Mouse (Mus musculus) adrenal gland, postnatal 36 days (tissue): ENCODE data around the gene Map2k5. TPM values are rescaled to one million over a fixed set of nuclear protein-coding genes. Genes with fewer than 3 reads are reported as not detected.
A peak's percentile ranks its signal among the peaks of the same experiment; 100 is the strongest.

ENCODE experiments used
- DNase-seq, 2 experiments: peaks; one replicate each; pipeline ENCODE4 v3.0.0; 2021; ENCODE audit warnings: mixed read lengths in 1 of 2
- total RNA-seq, 2 experiments: library from RNA; stranded (reverse); gene quantifications; 2 replicates each; pipeline ENCODE4 v1.2.3; 2021

Gene Map2k5
- total RNA-seq, 2 experiments from 2014 or later, result 21.2 to 38.2 TPM

DNA sequence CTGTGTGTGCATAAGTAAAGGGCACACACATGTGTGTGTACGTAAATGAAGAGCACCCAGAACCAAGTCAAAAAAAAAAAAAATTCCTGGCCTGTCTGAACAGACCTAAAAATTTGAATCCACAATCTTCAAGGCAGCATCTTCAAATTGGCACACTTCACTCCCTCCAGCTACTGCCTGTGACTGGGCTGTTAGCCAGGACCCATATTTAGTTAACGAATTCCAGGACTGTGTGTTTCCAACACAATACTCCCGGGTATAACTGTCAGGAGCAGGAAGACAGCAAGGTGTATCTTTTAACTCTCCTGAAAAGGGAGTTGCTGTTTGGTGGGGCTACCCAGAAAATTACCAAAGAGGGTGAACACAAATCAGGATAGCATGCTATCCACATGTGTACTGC is 118.9 kb downstream of the Map2k5 start:
- DNase-seq, result no peak

DNA sequence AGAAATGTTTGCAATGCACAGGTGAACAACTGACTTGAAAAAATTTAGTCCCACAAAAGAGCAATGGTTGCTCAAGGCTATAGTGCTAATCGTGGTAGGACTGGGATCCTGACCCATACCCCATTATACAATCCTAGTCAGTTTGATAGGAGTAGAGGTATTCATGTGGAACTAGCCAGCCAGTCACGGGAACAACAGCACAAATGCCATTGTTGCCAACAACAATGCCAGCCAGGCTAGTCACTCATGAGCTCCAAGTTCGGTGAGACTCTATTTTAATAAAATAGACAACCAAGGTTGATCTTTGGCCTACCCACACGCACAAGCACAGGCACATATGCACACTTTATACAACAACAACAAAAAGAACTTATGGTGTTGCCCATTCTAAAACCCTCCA is 120.0 kb downstream of the Map2k5 start:
- DNase-seq, result no peak

DNA sequence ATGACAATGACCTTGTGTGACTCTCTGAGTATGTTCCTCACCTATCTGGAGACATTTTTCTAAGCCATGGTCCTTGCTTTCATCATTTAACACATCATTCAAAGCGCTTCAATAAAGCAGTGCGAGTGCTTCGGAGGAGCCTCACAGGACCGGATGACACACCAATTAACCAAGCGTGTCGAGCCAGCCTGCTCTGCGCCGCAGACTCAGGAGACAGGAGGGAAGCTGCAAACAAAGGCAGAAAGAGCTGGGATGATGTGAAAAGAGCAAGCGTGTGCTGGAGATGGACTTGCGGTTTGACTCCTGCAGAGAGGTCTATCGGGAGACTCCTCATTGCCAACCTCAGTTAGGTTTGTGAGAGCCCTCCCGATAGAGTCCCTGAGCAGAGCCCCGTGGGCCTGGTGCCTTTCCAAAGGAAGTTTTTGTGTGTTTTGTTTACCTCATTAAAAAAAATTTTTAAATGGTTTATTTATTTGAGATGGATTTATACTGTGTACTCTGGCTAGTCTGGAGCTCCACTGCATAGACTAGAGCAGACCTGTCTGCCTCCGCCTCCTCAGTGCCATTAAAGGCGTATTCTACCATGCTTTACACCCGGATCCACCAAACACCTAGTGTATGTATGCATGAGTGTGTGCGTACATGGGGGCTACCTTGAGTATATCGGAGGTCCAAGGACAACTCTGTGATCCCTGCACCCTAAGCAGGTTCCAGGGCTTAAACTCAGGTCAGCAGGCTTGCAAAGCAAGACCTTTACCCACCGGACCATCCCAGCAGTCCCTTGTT is 126.7 kb downstream of the Map2k5 start:
- no peak for DNase-seq

DNA sequence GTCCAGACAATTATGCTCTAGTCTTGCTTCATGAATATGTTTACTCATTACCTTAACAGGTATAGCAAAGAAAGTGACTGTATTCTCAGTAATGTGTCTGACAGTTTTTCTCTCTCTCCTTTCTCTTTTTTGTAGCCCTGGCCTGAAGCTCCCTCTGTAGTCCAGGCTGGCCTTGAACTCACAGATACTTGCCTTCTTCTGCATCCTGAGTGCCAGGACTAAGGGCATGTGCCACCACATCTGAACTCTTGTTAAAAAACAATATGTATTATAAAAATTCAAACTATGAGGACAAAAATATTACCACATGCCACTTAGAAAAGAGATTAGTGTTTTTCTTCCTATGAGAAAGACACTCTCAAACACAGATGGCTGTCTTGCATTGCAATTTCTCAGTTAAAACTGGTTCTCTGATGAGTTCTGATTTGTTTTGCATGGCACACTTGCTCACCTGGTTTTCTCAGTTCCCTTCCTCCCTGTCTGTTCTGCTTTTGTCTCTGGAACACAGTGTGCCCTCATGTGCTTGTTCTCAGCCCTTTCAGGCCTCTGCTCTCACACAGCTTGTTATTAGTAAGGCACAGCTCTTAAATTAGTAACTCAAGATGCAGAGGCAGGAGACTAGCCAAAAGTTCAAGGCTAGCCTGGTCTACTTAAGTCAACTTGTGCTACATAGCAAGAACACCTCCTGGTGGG is 129.5 kb downstream of the Map2k5 start:
- no peak for DNase-seq

DNA sequence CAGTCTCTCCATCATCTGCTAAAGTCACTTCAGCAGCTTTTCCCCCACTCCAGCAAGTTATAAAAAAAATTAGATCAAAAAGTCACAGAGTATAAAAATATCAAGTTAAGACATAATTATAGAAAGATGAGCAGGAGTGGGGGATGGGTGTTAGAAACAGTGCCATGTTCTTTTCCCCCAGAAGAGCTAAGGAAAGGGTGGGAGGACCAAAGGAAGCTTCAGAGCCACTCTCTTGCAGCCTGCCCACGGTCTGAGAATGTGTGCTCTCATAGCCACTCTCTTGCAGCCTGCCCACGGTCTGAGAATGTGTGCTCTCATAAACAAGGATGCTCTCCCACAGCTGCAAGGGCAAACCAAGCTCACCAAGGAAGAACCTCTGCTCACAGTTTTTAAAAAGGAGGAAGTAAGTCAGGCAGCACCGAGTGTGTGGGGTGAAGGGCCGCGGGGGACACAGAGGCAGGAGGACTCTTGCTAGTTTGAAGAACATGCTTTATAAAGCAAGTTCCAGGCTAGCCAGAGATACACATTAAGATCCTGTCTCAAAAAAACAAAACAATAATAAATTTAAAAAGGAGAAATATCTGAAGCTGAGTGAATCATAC is 131.0 kb downstream of the Map2k5 start:
- no peak for DNase-seq

DNA sequence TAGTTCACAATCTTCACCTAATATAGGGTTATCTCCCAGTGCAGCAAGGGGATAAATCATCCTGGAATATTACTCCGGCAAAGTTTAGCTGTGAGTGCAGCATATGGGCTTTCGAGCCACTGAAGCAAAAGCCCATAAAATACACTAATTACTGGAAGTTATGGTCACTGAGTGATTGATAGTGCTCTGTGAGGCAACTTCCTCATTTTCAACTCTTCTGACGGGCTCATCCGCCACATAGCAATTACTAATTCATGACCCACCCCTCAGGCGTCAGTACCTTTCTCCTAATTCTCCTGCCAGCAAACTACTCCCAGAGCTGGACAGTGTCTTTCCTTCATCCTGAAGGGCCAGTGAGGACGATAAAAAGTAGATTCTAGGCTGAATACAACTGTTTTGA is 135.7 kb downstream of the Map2k5 start:
- DNase-seq, result no peak

DNA sequence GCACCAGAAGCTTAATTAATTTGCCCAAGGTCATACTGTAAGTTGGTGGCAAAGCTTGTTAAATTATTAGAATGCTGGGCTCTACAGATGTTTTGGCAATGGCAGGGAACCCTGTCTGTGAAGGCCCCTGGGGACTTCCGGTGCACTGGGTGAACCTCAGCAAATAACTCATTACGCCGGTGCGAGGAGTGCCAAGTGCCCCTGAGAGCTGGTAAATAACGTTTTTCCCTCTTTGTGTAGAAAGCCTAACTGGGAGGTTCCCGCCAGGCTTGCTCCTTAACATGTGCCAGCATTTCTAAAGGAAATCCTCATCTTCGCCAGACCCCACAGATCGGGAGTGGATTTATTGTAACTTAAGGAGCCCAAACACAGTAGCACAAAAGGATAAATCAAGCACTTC is 136.5 kb downstream of the Map2k5 start:
- DNase-seq, result no peak

DNA sequence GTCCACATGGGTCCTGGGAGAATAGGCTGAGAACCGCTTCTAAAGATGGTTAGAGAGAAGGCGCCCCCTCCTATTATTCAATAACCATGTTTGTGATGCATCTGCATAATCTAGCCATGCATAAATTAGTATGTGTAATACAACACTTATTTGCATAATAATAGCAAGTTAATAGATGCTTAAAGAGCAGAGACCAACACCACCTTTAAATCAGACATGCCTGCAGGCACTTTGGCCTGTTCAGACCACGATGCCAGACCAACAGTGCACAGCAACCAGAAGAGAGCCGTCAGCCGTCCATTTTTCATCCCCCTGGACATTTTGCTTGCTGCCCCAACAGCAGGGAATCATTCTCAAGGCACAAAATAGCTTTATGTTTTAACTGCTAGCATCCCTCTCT is 143.3 kb downstream of the Map2k5 start:
- no peak for DNase-seq

DNA sequence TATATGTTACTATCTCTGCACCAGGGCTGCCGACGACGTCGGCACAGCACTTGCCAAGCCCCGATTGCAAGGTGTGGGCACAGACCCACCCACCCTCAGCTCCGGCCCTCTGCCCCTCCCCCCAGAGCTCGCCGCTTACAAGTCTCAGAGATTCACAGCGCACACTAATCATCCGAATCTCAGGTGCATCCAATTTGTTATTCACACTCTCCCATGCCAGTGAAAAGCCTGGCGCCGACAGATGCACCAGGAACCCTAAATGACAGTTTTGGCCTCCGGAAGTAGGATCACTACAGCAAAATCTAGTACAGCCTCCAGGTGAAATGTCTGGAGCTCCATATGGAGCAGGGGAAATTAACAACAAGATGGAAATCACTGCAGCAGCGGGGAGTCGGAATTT is 147.4 kb downstream of the Map2k5 start:
- DNase-seq, result no peak

DNA sequence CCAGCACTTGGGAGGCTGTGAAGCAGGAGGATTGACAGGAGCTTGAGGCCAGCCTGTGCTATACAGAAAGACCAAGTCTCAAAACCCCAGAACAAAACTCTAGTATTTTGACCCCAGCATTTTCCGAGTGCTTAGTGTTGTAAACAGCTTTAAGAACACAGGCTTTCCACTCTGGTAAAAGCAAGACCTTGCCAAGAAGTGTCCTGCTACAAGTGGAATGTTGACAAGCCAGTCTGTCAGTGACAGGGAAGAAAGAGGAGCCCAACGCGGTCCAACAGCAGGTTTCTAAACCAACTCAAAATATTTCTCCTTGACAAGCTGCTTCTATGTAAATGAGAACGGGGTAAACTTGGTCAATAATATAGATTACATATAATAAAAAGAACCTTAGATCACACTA is 148.6 kb downstream of the Map2k5 start:
- DNase-seq, result no peak

DNA sequence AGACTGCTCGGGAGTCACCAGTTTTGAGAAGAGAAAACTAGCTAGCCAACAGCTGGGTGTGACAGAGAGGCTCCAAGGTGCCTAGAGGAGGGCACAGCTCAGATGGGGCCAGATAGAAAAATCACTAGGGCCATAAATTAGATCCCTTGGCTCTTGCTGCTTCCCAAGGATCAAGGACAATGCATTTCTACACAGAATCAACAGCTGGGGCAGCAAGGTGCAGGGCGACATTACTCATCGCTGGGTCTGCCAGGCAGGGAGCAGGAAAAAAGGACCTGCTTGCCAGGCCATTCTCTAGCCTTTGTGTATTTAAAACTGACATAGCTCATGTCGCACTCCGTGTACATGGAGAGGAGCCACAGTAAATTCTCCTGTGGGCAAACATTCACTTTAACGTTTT is 155.5 kb downstream of the Map2k5 start:
- peak; percentile 76 to 84 for DNase-seq

DNA sequence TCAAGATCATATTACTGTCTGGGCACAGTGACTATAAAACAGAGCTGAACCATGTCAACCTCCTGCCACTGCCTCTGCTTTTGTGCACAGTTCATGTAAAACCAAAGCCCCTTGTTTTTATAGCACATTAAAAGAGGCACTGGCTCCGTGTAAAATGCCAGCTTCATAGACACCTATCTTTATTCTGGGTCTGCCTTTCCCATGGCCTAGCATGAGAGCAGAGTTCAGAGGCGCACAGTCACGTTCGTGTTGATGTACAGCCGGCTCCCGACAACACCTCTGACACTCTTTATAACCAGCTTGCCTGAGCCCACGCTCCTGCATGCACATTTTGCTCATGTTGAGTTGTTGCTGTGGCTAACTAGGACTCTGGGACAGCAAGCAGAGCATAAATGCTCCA is 157.9 kb downstream of the Map2k5 start:
- no peak for DNase-seq

DNA sequence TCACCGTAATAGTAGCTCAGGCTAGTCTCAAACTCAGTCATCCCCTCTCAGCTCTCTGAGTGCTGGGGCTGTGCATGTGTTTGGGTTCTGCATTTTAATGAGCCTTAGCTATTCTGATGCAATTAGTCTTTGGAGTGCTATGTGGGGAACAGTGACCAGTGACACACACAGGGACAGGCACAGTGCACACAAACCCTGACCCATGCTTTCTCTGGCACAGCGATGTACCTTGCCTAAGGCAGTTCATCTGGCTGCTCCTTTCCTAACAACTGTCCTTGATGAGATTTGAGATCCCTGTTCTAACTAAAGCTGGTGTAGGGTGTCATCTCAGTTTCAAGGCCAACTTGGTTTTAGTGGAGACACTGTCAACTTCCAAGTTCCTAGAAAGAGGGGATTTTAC is 162.7 kb downstream of the Map2k5 start:
- DNase-seq, result peak in 1 of 2 experiments; percentile 26

DNA sequence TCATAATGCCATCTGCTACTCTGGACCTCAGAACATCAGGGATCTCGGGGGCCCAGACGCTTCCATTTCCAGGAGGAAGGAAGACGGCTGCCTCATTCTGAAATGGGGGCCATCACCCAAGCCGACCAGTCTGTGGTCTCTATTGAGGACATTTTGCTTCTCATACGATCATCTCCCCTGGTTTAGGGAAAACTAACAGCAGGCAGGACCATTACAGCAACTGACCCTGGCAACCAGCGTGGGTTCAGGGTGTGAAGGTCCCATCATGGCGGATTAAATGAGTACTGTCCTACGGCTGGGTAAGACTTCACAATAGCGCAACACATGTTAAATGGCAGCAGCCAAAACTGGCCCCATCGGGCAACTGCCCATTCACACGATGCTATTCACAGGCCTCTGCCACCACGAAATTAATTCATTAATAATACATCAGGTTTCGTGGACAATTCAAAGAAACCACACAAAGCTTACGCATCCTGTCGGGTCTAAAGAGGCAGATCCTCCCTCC is 170.9 kb downstream of the Map2k5 start:
- no peak for DNase-seq

DNA sequence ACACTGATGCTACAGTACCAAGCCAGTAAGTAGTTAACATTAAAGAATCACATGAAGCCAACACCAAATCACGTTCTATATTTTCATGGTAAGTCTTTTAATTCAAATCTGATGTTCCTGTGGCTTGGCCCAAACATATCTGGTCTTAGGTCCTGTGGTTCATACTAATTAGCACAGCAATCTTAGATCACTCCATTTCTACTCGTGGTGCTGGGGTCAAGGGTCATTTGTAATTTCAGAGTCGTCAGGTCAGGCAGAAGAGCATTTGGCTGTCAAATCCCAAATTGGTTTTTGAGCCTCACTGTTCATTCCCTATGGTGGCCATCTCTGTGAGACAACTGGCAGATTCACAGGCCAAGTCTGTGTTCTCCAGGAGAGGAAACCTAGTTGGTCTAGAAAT is 174.2 kb downstream of the Map2k5 start:
- no peak for DNase-seq

DNA sequence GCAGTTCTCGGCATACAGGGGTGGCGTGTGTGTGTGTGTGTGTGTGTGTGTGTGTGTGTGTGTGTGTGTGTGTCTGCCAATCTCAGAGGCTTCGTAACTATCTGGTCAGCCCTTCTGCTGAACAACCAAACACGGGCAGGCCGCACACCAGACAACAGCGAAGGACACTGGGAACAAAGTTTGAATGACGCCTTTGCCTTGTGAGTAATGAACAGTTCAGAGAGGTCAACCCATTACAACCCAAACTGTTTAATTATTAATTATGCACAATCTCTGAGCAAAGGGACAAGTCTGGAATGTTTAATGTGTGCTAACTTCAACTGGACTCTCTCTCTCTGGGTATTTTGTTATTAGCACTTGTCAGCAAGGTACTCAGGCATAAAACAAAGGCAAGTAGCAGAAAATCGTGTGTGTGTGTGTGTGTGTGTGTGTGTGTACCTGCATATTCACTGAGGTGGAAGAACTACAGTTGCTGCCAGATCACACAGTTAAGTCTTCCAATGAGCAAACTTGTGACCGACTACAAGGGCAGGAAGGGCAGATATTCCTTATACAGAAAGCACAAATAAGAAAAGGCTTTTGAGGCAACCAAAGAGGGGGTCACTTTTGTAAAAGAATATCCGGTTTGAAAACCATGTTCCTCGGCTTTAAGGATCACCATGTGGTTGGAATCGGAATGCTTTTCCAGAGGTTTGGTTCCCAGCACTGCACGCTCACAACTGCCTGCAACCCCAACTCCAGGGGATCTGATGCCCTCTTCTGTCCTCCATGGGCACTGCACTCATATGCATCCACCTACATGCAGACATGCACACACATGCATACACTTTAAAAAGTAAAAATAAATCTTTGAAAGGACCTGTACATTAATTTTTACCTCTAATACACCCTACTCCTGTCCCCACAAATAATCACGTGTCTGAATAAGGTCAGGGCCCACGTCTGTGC is 176.1 kb downstream of the Map2k5 start:
- DNase-seq, result no peak

DNA sequence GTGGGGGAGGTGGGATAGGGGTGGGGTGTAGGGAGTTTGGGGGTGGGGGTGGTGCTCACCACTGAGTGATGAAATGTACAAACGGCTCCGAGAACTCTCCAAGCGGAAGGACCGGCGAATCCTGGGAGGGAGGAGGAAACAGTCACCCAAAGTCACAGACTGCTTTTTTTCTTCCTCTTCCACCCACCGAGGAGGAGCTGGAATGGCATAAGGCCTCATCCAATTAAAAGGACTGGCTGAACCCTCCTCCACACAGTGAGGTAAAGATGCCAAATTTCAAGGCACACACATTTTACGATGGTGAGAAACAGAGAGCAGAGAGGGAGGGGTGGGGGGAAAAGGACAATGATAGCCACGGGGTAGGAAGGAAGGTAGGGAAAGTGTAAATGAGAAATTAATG is 180.4 kb downstream of the Map2k5 start:
- DNase-seq, result no peak

DNA sequence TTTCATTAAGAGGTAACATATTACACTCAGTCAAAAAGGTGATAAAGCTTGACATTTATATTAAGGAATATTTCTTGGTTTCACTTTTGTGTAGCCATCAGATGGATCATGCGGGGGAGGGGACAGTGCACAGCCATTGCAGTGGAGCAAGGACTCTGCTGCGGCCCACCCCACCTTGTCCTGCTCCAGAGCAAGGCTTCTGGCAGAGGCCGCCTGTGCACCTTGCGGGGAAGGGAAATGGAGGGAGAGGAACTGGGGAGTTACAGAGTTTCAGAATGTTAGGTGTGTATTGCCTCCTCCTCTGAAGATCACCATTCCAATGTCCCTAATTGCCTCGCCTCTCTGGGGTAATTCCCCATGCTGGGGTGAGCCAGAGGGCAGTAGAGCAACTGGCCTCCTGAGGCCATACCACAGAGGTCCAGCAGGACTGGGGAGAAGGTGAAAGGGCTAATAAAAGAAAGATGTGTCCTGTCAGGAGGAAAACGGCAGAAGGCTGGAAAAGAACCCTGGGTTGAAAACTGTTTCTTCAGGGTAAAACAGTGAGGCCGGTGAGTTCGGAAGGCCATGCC is 181.5 kb downstream of the Map2k5 start:
- peak in 1 of 2 experiments; percentile 28 for DNase-seq

DNA sequence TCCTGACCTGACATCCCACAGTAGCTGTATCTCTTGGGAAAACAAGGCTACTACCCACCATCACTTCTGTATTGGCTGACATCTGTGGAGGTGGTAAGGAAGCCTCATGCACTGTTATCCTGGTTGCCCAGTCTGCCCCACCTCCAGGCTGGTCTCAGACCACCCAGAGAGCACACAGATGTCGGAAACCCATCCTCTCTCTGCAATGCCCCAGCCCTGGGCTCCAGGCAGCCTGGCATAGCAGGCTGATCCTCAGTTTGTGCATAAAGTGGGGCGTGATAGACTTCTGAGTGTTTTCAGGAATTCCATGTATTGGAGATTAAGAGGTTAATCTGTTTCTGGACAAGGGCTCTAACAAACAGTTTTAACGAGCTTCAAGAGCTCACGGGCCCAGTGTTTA is 182.2 kb downstream of the Map2k5 start:
- no peak for DNase-seq

DNA sequence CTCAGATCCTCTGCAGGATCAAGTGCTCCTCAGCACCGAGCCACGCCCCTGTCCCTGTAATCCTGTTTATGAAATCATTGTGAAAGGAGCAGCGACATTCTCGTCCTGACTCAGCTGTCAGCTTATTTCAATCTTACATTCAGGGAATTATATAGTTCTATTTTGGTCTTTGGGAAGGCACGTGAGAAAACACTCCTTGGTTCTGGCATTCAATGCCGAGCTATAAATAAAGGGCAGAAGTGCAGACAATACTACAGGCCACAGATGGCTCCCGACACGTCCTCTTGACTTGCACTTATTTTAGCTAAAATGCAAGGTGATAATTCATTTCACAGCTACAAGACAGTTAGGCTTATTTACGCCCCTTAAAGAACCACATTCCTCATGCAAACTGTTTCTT is 182.9 kb downstream of the Map2k5 start:
- DNase-seq, result no peak

DNA sequence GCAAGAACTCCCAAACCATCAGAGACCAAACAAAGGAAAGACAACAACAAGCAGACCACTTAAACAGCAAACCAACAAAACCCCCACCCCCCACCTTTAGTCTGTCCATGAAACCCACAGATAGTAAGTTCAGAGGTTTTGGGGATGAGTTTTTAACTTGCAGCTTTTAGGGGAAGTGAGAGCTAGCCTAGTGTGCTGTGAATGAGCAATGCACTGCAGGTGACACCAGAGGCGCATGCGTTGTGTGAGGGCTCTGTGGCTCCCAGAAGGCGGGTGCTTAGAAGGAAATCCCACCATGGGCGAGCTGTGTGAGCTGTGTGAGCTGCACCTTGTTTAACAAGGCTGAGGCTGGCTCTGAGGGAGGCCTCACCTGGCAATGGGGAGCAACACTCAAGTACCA is 184.9 kb downstream of the Map2k5 start:
- DNase-seq, result no peak

DNA sequence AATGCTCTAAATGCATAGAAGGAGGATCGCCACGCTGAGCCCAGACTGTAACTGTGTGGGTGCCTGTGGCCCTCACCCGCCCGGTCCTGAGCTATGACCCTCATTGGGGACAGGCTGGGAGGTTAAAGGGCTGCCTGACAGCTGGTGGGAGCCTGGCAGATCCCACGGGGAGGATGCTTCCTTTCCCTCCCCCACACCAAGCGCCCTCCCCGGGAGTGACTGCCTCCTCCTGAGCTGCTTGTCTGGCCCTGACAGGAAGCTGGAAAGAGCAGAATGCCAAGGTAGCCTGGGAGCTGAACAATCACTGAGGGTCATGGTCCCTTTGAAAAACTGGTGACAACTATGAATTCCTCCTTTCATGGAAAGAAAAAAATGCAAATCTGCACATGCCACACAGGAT is 190.4 kb downstream of the Map2k5 start:
- peak; percentile 38 to 58 for DNase-seq
